ENCODE assay signal across 9 mouse cellular contexts in the genomic region with DNA sequence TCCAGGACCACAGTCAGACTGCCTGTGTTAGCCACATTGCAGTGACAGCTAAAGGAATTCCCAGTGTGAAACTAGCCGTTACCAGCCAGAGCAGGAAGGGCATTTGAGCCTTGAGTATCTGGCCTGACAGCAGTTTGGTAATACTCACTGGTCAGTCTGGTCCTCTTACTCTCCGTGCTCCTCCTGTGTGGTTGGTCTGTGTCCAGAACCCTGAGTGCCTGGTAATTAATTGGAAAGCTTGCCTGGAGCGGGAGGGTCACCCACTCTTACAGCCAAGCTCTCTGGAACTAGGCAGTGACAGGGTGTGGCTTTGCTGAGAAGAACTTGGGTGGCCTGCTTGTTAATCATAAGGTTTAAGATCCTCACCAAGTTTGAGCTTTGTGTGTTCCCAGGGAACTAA. TPM values are rescaled to one million over a fixed set of nuclear protein-coding genes. Genes with fewer than 3 reads are reported as not detected.
DNase-seq lines count a peak whose midpoint lies in the region; ATAC-seq lines count a peak whose summit lies in the region.
"Had no signal": no experiment of that assay in that cellular context is flagged by ENCODE, and none has a peak within 500 bp of the region (broad histone marks: within the 10 kb centered on the region; RNA-seq: fewer than 3 reads in every experiment).

No protein-coding gene starts in this region.

- DNase-seq in left cerebral cortex, postnatal 4 days, result peak; percentile 37
- no peak for DNase-seq in left cerebral cortex, adult 11 months (ENCODE audit: low spot score)
- peak; percentile 21 for DNase-seq in fat pad, adult 2 months (ENCODE audit: extremely low read depth, low read depth, low spot score)
- peak; percentile 29 to 65 for DNase-seq in kidney, postnatal 25 days
- DNase-seq in spleen, postnatal 4 days (ENCODE audit: low spot score in 2 of 2), result no peak
- no peak for DNase-seq in layer of hippocampus, adult 11-12 months (ENCODE audit: low spot score)
- DNase-seq: layer of hippocampus, adult 9-11 months; right cerebral cortex, postnatal 14 days had no signal

- intact Hi-C loops in left cerebral cortex, postnatal 4 days (cut with DNase I), result no loop called here

- ATAC-seq in CD4-positive, CD25-positive, alpha-beta regulatory T cell, adult 4 months, result no peak

RNA-seq across cellular contexts. Expression of gene Rpp40, which starts 57.5 kb away (rescaled TPM):
- 1 to 10 TPM; 4.4 to 6.3 TPM for total RNA-seq in left cerebral cortex, postnatal 4 days (2021)
- 10 to 100 TPM; 10.8 to 12.0 TPM for polyA plus RNA-seq in CD4-positive, CD25-positive, alpha-beta regulatory T cell, adult 4 months (2017; shearing (Covaris generic))

Comparison
In these comparisons a context has a peak if more than half of its experiments do, and no peak if none do; other contexts are left out.
1. DNase-seq: peak in left cerebral cortex, postnatal 4 days (single experiment), fat pad, adult 2 months (single experiment) and kidney, postnatal 25 days (2 of 2); none in left cerebral cortex, adult 11 months (single experiment), spleen, postnatal 4 days (0 of 2) and layer of hippocampus, adult 11-12 months (single experiment).